Mouse (Mus musculus): Measurements from ENCODE around the gene Sptbn1. TPM values are rescaled to one million over a fixed set of nuclear protein-coding genes. Genes with fewer than 3 reads are reported as not detected.

The Sptbn1 gene
- polyA plus RNA-seq, 1 experiment from 2014 or later = 136 TPM

DNA sequence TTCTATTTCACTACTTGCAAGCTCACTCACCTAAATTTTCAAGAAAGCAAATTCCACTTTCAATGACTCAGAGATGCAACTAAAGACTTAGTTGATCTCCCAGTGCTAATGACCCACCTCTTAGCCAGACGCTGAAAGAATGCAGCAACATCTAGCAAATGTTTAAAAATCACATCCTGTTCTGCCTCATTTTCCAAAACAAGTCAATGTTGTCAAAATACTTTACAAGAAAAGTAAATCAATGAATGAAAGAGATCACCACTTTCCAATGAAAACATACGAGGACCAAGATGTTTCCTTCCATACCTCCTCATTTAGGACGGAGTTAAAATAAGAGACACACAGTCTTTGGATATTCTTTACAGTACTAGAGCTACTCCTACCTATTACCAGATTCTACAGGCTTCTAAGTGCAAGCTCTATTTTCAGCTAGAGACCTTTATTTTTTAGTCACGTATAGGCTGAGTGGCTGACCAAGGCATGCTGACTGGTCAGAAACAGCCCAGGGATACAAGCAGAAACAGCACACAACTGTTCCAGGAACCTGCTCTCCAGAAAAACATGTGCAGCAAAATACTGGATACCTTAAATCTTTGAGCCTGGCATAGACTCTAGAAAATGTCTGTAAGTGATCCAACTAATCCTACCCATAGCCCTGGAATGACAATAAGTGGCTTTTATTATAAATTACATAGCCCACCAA lies 71.5 kb downstream of the Sptbn1 start:
- DNase-seq (ENCODE audit: low spot score) = no peak
- Histone ChIP-seq H3K27me3 (replicated peaks; ENCODE audit: control insufficient read depth, insufficient read depth, low read length) (no peaks in the 10 kb centered on the region), H3K27ac (replicated peaks; ENCODE audit: low read depth, low read length) (0 out of 2 replicates have a peak overlapping the region, but pooled peaks have one; percentile 78), H3K4me1 (ENCODE audit: control insufficient read depth, insufficient read depth, low read length) (peaks cover 4% of the 10 kb centered on the region; the same call in 1 of the 2 replicates), H3K9ac (ENCODE audit: low read depth, low read length) (no peak overlapping the region), H3K4me2 (ENCODE audit: low read depth, low read length) (peak overlapping the region; percentile 59), H3K36me3 (ENCODE audit: control insufficient read depth, insufficient read depth, low read length) (no peaks in the 10 kb centered on the region), H3K9me3 (ENCODE audit: control insufficient read depth, low read length) (no peaks in the 10 kb centered on the region), H3K4me3 (ENCODE audit: low read depth, low read length) (peak overlapping the region; percentile 48)
- ATAC-seq (ENCODE audit: low read depth) = no peak
- 57% methylated on average over 4 of the region's 4 CpGs for WGBS

DNA sequence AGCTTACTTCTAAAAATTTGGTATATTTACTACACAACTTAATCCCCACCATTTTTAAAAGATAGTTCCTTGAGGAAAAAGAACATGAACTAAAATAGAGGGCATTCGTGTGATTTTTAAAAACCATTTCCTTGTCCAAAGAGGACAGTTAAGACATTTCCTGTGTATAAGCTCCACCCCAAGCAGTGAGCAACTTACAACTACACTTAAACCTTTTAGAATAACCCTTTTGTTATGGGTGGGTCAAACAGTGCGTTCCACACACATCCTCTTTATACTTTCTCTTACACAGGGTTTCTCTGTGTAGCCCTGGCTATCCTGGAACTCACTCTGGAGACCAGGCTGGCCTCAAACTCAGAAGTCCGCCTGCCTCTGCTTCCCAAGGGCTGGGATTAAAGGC lies 72.2 kb downstream of the Sptbn1 start:
- Histone ChIP-seq H3K4me1 (ENCODE audit: control insufficient read depth, insufficient read depth, low read length) (peaks cover 4% of the 10 kb centered on the region; the same call in 1 of the 2 replicates), H3K4me2 (ENCODE audit: low read depth, low read length) (peak overlapping the region; percentile 15; the same call in 1 of the 2 replicates)
- WGBS = 69% methylated on average over 3 of the region's 3 CpGs

DNA sequence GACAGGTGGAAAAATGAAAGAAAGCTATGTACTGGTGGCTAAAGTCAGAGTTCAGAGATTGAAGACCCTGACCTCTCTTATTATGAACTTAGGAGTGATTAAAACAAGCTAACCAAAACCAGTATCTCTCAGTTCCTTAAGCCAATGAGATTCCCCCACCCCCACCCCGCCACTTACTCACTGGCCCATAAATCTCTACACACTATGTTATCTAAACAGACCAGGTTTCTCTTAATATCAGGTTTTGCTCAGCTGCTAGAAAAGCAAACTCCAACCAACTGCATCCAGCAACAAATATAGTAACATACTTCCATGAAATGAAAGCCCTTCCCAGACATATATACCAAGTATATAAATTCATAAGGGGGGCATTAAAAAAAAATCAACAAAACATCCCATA lies 73.2 kb downstream of the Sptbn1 start:
- Histone ChIP-seq H3K9me3 (ENCODE audit: control insufficient read depth, low read length) (no peaks in the 10 kb centered on the region), H3K27ac (replicated peaks; ENCODE audit: low read depth, low read length) (no peak overlapping the region), H3K36me3 (ENCODE audit: control insufficient read depth, insufficient read depth, low read length) (no peaks in the 10 kb centered on the region), H3K4me2 (ENCODE audit: low read depth, low read length) (no peak overlapping the region), H3K27me3 (replicated peaks; ENCODE audit: control insufficient read depth, insufficient read depth, low read length) (no peaks in the 10 kb centered on the region), H3K4me3 (ENCODE audit: low read depth, low read length) (no peak overlapping the region), H3K9ac (ENCODE audit: low read depth, low read length) (no peak overlapping the region), H3K4me1 (ENCODE audit: control insufficient read depth, insufficient read depth, low read length) (peaks cover 4% of the 10 kb centered on the region; the same call in 1 of the 2 replicates)
- no peak for DNase-seq (ENCODE audit: low spot score)
- ATAC-seq (ENCODE audit: low read depth) = no peak
- WGBS = 77% methylated on average over 1 of the region's 1 CpGs

More for the DNA sequence above, 72.2 kb downstream of the Sptbn1 start:
- ATAC-seq (ENCODE audit: low read depth) (no peak), DNase-seq (ENCODE audit: low spot score) (no peak)
- Histone ChIP-seq H3K36me3 (ENCODE audit: control insufficient read depth, insufficient read depth, low read length) (no peaks in the 10 kb centered on the region), H3K9me3 (ENCODE audit: control insufficient read depth, low read length) (no peaks in the 10 kb centered on the region), H3K4me3 (ENCODE audit: low read depth, low read length) (no peak overlapping the region), H3K27ac (replicated peaks; ENCODE audit: low read depth, low read length) (no peak overlapping the region; the same call in 1 of the 2 replicates), H3K9ac (ENCODE audit: low read depth, low read length) (no peak overlapping the region), H3K27me3 (replicated peaks; ENCODE audit: control insufficient read depth, insufficient read depth, low read length) (no peaks in the 10 kb centered on the region)

DNA sequence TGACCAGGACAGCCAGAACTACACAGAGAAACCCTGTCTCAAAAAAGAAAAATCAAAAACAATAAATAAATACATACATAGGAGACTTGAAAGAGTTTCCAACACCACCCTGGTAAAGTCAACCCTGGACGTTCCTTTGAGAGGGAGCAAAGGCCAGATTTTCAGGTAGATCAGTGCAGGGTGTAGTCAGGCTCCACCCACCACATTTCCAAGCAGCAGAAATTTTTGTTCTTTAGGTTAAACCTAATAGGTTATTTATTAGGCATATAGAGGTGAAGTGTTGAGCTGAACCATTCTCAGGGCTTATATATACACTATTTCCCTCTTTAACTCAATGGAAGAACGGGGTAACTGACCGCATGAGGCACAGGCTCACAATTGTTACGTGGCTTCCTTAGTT lies 77.0 kb downstream of the Sptbn1 start:
- no peak overlapping the region for H3K27ac ChIP-seq (replicated peaks; ENCODE audit: low read depth, low read length)
- H3K4me2 ChIP-seq (ENCODE audit: low read depth, low read length) = no peak overlapping the region
- DNase-seq (ENCODE audit: low spot score) = no peak
- no peak for ATAC-seq (ENCODE audit: low read depth)
- H3K36me3 ChIP-seq (ENCODE audit: control insufficient read depth, insufficient read depth, low read length) = no peaks in the 10 kb centered on the region
- H3K27me3 ChIP-seq (replicated peaks; ENCODE audit: control insufficient read depth, insufficient read depth, low read length) = no peaks in the 10 kb centered on the region
- 81% methylated on average over 4 of the region's 4 CpGs for WGBS
- no peak overlapping the region for H3K4me3 ChIP-seq (ENCODE audit: low read depth, low read length)
- peaks cover 5% of the 10 kb centered on the region; the same call in 1 of the 2 replicates for H3K4me1 ChIP-seq (ENCODE audit: control insufficient read depth, insufficient read depth, low read length)
- H3K9me3 ChIP-seq (ENCODE audit: control insufficient read depth, low read length) = no peaks in the 10 kb centered on the region
- H3K9ac ChIP-seq (ENCODE audit: low read depth, low read length) = no peak overlapping the region

DNA sequence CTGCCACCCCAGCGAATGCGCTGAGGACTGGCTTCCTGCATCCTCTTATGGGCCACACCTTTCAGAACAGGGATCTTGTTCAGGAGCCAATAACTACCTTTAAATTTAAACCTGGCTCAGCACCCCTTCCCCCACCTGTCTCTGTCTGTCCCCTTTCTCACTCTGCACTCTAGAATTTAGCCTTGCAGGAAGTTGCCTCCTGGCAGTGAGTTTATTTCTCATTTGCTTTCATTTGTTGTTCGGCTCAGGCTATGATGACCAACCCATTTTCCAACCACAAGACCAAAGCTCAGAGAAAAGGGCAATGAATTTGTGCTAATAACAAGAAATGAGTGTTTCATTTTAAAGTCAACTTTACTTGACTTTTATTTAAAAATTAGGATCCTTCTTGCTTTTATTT lies 77.9 kb downstream of the Sptbn1 start:
- Histone ChIP-seq H3K4me1 (ENCODE audit: control insufficient read depth, insufficient read depth, low read length) (peaks cover 8% of the 10 kb centered on the region; the same call in 1 of the 2 replicates), H3K9ac (ENCODE audit: low read depth, low read length) (no peak overlapping the region), H3K27me3 (replicated peaks; ENCODE audit: control insufficient read depth, insufficient read depth, low read length) (no peaks in the 10 kb centered on the region), H3K27ac (replicated peaks; ENCODE audit: low read depth, low read length) (no peak overlapping the region), H3K9me3 (ENCODE audit: control insufficient read depth, low read length) (no peaks in the 10 kb centered on the region), H3K4me3 (ENCODE audit: low read depth, low read length) (no peak overlapping the region), H3K4me2 (ENCODE audit: low read depth, low read length) (no peak overlapping the region), H3K36me3 (ENCODE audit: control insufficient read depth, insufficient read depth, low read length) (no peaks in the 10 kb centered on the region)
- ATAC-seq (ENCODE audit: low read depth) (no peak), DNase-seq (ENCODE audit: low spot score) (no peak)
- 92% methylated on average over 3 of the region's 3 CpGs for WGBS

DNA sequence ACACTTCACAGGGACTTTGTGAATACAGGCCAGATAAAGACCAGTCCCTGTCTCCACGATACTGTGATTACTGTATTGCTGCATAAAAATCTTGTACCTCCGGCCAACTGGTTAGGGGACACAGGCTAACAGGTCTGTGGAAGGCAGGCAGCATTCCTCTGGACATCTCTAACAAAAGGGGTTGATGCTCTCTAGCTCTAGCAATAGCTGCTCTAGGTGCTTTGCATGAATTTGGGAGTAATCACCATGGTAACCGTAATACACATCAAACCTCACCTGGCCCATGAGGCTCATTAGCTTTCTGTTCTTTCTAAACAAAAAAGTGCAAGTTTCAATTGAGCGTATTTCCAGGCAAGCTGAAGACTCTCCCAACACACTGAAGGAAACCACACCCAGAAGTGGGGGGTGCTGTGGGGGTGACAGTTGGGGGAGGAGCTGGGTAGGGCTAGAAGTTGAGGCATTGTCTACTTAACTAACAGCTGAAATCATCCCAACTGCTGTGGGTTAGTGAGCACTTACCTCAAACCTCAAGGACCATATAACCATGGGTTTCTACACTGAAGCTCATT lies 81.0 kb downstream of the Sptbn1 start:
- H3K4me3 ChIP-seq (ENCODE audit: low read depth, low read length) = no peak overlapping the region
- no peaks in the 10 kb centered on the region for H3K27me3 ChIP-seq (replicated peaks; ENCODE audit: control insufficient read depth, insufficient read depth, low read length)
- no peaks in the 10 kb centered on the region for H3K9me3 ChIP-seq (ENCODE audit: control insufficient read depth, low read length)
- no peaks in the 10 kb centered on the region for H3K36me3 ChIP-seq (ENCODE audit: control insufficient read depth, insufficient read depth, low read length)
- ATAC-seq (ENCODE audit: low read depth) = peak; percentile 68
- H3K27ac ChIP-seq (replicated peaks; ENCODE audit: low read depth, low read length) = no peak overlapping the region
- H3K4me1 ChIP-seq (ENCODE audit: control insufficient read depth, insufficient read depth, low read length) = peaks cover 8% of the 10 kb centered on the region; the same call in 1 of the 2 replicates
- H3K9ac ChIP-seq (ENCODE audit: low read depth, low read length) = no peak overlapping the region
- DNase-seq (ENCODE audit: low spot score) = no peak
- no peak overlapping the region for H3K4me2 ChIP-seq (ENCODE audit: low read depth, low read length)
- WGBS = 76% methylated on average over 4 of the region's 4 CpGs

DNA sequence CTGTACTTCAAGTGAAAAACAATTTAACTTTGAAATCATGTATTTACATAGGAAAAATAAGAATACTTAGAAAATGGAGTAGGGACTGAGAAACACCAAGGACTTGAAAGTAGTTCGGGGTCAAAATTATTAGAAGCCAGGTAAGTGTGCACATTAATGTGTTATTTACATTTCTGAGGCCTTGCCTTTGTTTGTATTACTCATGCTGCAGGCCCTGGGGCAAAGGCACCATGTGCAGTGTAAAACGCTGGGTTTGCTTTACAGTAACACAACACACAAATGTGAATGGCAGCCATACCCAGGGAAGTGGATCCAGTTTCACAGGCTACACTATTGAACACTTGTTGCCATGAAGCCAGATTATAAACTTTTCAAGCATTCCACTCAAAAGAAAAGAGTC lies 83.4 kb downstream of the Sptbn1 start:
- H3K4me3 ChIP-seq (ENCODE audit: low read depth, low read length) = no peak overlapping the region
- no peaks in the 10 kb centered on the region for H3K27me3 ChIP-seq (replicated peaks; ENCODE audit: control insufficient read depth, insufficient read depth, low read length)
- H3K36me3 ChIP-seq (ENCODE audit: control insufficient read depth, insufficient read depth, low read length) = no peaks in the 10 kb centered on the region
- no peak for ATAC-seq (ENCODE audit: low read depth)
- peaks cover 8% of the 10 kb centered on the region; the same call in 1 of the 2 replicates for H3K4me1 ChIP-seq (ENCODE audit: control insufficient read depth, insufficient read depth, low read length)
- H3K9ac ChIP-seq (ENCODE audit: low read depth, low read length) = no peak overlapping the region
- no peaks in the 10 kb centered on the region for H3K9me3 ChIP-seq (ENCODE audit: control insufficient read depth, low read length)
- 0 out of 2 replicates have a peak overlapping the region, but pooled peaks have one; percentile 39 for H3K27ac ChIP-seq (replicated peaks; ENCODE audit: low read depth, low read length)
- H3K4me2 ChIP-seq (ENCODE audit: low read depth, low read length) = no peak overlapping the region
- no peak for DNase-seq (ENCODE audit: low spot score)
- WGBS = 50% methylated on average over 2 of the region's 2 CpGs

DNA sequence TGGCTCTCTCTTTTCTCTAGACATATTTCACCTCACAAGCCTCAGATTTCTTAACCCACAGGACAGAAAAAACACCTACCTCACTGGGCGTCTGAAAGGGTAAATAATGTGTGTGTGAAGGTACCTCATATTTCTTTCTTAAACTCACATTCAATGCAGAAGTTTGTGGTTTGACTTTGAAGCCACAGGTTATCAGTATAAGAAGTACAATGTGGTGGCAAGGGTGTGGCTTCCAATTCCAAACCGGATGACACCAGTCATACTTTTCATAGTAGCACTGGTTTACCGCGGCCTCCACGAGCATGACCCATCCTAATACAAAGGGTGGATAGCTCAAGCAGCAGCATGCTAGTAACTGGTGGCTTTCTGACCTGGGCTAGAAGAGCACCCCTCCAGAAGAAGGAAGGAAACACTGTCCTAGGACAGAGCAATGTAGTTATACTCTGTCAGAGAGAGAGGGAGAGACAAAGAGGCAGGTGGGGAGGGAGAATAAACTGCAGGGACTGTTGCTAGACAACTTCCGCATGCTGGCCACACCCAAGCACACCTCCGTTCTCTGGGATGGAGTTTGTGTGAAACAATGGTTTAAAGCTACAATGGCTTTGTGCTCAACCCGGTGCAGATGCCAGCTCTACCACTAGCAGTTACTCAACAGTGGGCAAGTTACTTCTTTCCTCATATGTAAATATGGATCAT lies 85.1 kb downstream of the Sptbn1 start:
- Histone ChIP-seq H3K9ac (ENCODE audit: low read depth, low read length) (no peak overlapping the region), H3K36me3 (ENCODE audit: control insufficient read depth, insufficient read depth, low read length) (no peaks in the 10 kb centered on the region), H3K4me1 (ENCODE audit: control insufficient read depth, insufficient read depth, low read length) (peaks cover 8% of the 10 kb centered on the region; the same call in 1 of the 2 replicates), H3K27me3 (replicated peaks; ENCODE audit: control insufficient read depth, insufficient read depth, low read length) (no peaks in the 10 kb centered on the region), H3K9me3 (ENCODE audit: control insufficient read depth, low read length) (no peaks in the 10 kb centered on the region), H3K4me3 (ENCODE audit: low read depth, low read length) (no peak overlapping the region), H3K27ac (replicated peaks; ENCODE audit: low read depth, low read length) (no peak overlapping the region), H3K4me2 (ENCODE audit: low read depth, low read length) (no peak overlapping the region)
- DNase-seq (ENCODE audit: low spot score) (no peak), ATAC-seq (ENCODE audit: low read depth) (no peak; the same call in 1 of the 2 replicates)
- 90% methylated on average over 8 of the region's 8 CpGs for WGBS
